Mouse (Mus musculus) hindbrain, embryonic 15.5 days (tissue): Measurements from ENCODE around the gene Adm. TPM values are rescaled to one million over a fixed set of nuclear protein-coding genes. Genes with fewer than 3 reads are reported as not detected.
A peak's percentile ranks its signal among the peaks of the same experiment; 100 is the strongest.

Experiments
- ATAC-seq: fragments of 200-750 bp; cut with Nextera tagmentation; 2 replicates; pipeline ENCODE4 v1.8.0; 2017; ENCODE audit warnings: low read depth, moderate number of reproducible peaks, moderate TSS enrichment; ENCODE audit not compliant: low FRiP score
- H3K27ac ChIP-seq: fragments of 300-500 bp; sonication (generic); replicated peaks from 2 replicates; pipeline ENCODE4 v1.5.1; 2015; ENCODE audit warnings: mild to moderate bottlenecking, inconsistent platforms
- H3K27me3 ChIP-seq: fragments of 300-500 bp; sonication (generic); 2 replicates; pipeline ENCODE4 v1.6.1; 2015; ENCODE audit warnings: control low read depth, inconsistent platforms
- H3K36me3 ChIP-seq: fragments of 300-500 bp; sonication (generic); 2 replicates; pipeline ENCODE4 v1.6.1; 2015; ENCODE audit warnings: control low read depth, inconsistent platforms
- H3K4me1 ChIP-seq: fragments of 300-500 bp; sonication (generic); replicated peaks from 2 replicates; pipeline ENCODE4 v1.6.1; 2015; ENCODE audit warnings: control low read depth, inconsistent platforms
- H3K4me2 ChIP-seq: fragments of 300-500 bp; sonication (generic); 2 replicates; pipeline ENCODE4 v1.6.1; 2015; ENCODE audit warnings: moderate library complexity, mild to moderate bottlenecking, inconsistent platforms
- H3K4me3 ChIP-seq: fragments of 300-500 bp; sonication (generic); 2 replicates; pipeline ENCODE4 v1.5.1; 2015; ENCODE audit warnings: mild to moderate bottlenecking, inconsistent platforms
- H3K9ac ChIP-seq: fragments of 300-500 bp; sonication (generic); 2 replicates; pipeline ENCODE4 v1.6.1; 2015; ENCODE audit warnings: inconsistent platforms
- H3K9me3 ChIP-seq: fragments of 300-500 bp; sonication (generic); 2 replicates; pipeline ENCODE4 v1.6.1; 2016; ENCODE audit warnings: control low read depth, inconsistent platforms
- WGBS: fragments of 180-500 bp; shearing (Covaris S2); methylation state at CpG from one replicate; pipeline ENCODE4 v1.1.7; 2015; 5-methylcytosine and 5-hydroxymethylcytosine counted together
- polyA plus RNA-seq: library from polyadenylated mRNA; unstranded; fragments of >200 nt; fragmentation: Nextera tagmentation; extraction: Ambion mirVana; gene quantifications from 2 replicates; pipeline ENCODE4 v1.2.1, GENCODE M21; 2015

Adm gene
- polyA plus RNA-seq, 1 experiment from 2014 or later: 4.0 TPM

DNA sequence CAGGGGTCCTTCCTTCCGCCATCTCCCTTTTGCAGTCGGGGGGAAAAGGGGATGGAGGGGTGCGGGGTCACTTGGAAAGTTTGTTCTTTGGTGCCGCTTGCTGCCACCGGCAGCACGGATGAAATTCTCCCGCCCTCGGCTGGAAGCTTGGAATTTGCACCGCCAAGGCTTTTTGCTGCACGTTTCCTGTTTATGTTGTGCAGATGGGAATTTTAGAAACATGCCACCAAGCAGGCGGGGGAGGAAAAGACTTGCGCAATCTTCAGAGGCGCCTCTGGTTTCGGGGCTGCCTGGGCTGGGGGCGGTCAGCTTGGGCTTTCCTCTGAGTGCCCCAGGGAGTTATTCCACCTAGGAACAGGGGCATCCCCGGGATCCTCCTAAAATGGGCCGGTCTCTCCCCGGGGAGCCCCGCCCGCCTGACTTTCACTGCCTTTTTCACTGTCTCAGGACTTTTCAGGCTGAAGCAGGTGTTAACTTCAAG lies 12.3 kb upstream of the Adm start:
- H3K9ac ChIP-seq: peak overlapping the region; percentile 93
- H3K36me3 ChIP-seq: no peaks in the 10 kb centered on the region
- peaks cover 7% of the 10 kb centered on the region; the same call in 1 of the 2 replicates for H3K27me3 ChIP-seq
- no peaks in the 10 kb centered on the region for H3K9me3 ChIP-seq
- 0 out of 2 replicates have a peak, but pooled peaks have one; percentile 20 for ATAC-seq
- under 1% methylated on average over 20 of the region's 20 CpGs for WGBS
- H3K4me1 ChIP-seq: peaks cover 26% of the 10 kb centered on the region
- peak overlapping the region; percentile 98 for H3K27ac ChIP-seq
- peak overlapping the region; percentile 94 for H3K4me3 ChIP-seq
- peak overlapping the region; percentile 91 for H3K4me2 ChIP-seq

GRCm38 (mm10) chr7:110615792-110616191 lies 11.7 kb upstream of the Adm start:
- H3K27me3 ChIP-seq: peaks cover 7% of the 10 kb centered on the region; the same call in 1 of the 2 replicates
- H3K9ac ChIP-seq: no peak overlapping the region
- WGBS: 13% methylated on average over 11 of the region's 11 CpGs
- H3K27ac ChIP-seq: no peak overlapping the region
- H3K4me1 ChIP-seq: peaks cover 26% of the 10 kb centered on the region
- ATAC-seq: no peak
- no peaks in the 10 kb centered on the region for H3K36me3 ChIP-seq
- 0 out of 2 replicates have a peak overlapping the region, but pooled peaks have one; percentile 1 for H3K4me3 ChIP-seq
- H3K9me3 ChIP-seq: no peaks in the 10 kb centered on the region
- peak overlapping the region; percentile 91 for H3K4me2 ChIP-seq

DNA sequence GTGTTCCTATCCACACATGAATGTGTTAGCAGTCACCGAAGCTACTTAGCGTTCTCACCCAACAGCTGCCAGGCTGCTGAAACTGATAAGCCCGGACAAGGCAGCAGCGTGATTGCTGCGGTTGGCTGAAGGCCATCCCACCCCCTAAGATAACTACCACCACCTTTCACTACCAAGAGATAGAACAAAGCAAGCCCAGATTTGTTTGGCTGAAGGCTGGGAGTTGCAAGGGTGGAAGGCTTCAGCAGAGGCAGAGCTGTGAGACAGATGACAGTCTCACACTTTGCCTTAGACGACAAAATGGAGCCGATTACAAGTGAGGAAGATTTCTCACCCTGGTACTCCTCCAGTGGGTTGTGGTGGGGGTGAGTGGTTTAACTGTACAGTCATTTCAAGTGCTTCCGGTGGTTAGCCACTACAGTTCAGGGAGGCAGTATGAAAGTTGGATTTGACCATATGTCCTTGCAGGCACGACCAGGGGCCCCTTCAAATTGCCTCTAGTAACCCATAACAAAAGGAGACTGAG lies 8.3 kb upstream of the Adm start:
- no peaks in the 10 kb centered on the region for H3K36me3 ChIP-seq
- H3K9me3 ChIP-seq: no peaks in the 10 kb centered on the region
- ATAC-seq: no peak
- no peak overlapping the region for H3K4me2 ChIP-seq
- WGBS: 61% methylated on average over 9 of the region's 9 CpGs
- peaks cover 8% of the 10 kb centered on the region for H3K4me1 ChIP-seq
- no peak overlapping the region for H3K9ac ChIP-seq
- no peak overlapping the region for H3K4me3 ChIP-seq
- H3K27me3 ChIP-seq: peaks cover 7% of the 10 kb centered on the region; the same call in 1 of the 2 replicates
- H3K27ac ChIP-seq: no peak overlapping the region

GRCm38 (mm10) chr7:110624067-110624466 lies 3.4 kb upstream of the Adm start:
- peaks cover 33% of the 10 kb centered on the region for H3K4me1 ChIP-seq
- peaks cover 33% of the 10 kb centered on the region for H3K27me3 ChIP-seq
- WGBS: 53% methylated on average over 2 of the region's 2 CpGs
- ATAC-seq: no peak
- no peaks in the 10 kb centered on the region for H3K9me3 ChIP-seq
- no peak overlapping the region for H3K9ac ChIP-seq
- H3K4me3 ChIP-seq: no peak overlapping the region
- H3K36me3 ChIP-seq: no peaks in the 10 kb centered on the region
- no peak overlapping the region for H3K4me2 ChIP-seq
- no peak overlapping the region for H3K27ac ChIP-seq

DNA sequence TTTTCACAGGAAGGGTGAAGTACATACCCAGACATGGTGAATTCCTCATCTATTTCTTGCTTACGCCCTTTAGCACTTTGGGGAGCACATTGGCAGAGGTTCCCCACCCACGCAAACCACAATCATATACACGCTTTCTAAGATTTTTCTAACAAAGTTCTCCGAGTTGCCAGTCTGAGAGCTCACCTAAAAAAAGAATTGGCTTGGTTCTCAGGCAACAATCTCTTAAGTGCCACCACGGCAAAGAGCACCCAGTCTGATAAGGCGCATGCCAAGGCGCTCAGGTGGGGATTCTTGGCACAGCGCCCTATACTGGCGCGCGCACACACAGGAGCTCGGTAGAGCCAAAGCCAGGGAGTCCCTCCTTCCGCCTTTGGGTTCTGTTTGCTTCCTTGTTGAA lies 2.5 kb upstream of the Adm start:
- Histone ChIP-seq H3K4me3 (no peak overlapping the region), H3K4me2 (no peak overlapping the region), H3K36me3 (no peaks in the 10 kb centered on the region), H3K27ac (no peak overlapping the region), H3K9ac (no peak overlapping the region), H3K9me3 (no peaks in the 10 kb centered on the region), H3K27me3 (peaks cover 39% of the 10 kb centered on the region), H3K4me1 (peaks cover 40% of the 10 kb centered on the region)
- no peak for ATAC-seq
- WGBS: 82% methylated on average over 13 of the region's 13 CpGs

- Histone ChIP-seq H3K27ac (no peak overlapping the region), H3K4me3 (no peak overlapping the region), H3K9ac (no peak overlapping the region), H3K36me3 (no peaks in the 10 kb centered on the region), H3K4me2 (no peak overlapping the region), H3K27me3 (peaks cover 42% of the 10 kb centered on the region), H3K9me3 (no peaks in the 10 kb centered on the region), H3K4me1 (peaks cover 45% of the 10 kb centered on the region)
- no peak for ATAC-seq
- WGBS: 66% methylated on average over 10 of the region's 10 CpGs
These were observed 2.0 kb upstream of the Adm start for GRCm38 (mm10) chr7:110625489-110625888.

DNA sequence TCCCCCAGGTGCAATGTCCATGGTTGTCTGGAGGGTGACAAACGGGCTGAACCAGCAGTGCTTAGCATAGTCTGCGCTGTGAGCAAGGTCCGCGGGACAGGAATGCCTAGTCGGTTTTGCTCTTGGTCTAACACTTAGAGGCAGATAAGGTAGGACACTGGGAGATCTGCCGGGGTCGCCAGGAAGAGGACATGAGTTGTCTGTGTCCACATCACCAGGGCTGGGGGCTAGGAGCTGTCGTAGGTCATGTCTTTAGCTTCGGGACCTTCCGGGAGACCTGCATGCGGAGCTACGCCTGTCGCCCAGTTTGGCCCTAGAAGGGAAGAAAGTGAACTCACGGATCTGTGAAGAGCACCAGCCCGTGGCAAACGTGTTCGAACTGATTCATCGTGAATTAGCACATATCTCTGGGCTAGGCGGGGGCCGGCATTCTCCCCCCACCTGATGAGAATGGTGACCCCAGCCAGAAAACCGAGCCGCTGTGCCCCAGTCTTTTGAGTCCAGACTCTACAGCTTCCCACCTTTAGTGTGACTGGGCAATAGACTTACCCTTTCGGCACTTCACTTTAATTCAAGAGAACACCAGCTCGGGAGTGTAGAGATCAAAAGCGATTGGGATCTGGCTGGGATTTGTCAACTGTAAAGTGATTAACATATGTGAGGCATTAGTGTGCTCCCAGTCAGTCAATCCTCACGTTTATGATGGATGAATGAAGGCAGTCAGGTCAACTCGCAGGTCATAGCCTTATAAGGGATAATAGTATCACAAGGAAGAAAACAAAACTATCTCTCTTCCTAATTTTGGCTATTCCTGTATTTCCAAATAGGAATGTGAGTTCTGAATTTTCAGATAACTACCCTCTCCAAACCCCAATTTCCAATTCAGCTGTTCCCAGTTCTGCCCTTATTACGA lies 1.0 kb upstream of the Adm start:
- WGBS: 6% methylated on average over 28 of the region's 28 CpGs
- Histone ChIP-seq H3K4me2 (peak overlapping the region; percentile 84), H3K36me3 (no peaks in the 10 kb centered on the region), H3K9ac (no peak overlapping the region), H3K4me3 (no peak overlapping the region), H3K4me1 (peaks cover 46% of the 10 kb centered on the region), H3K27me3 (peaks cover 51% of the 10 kb centered on the region), H3K27ac (no peak overlapping the region), H3K9me3 (no peaks in the 10 kb centered on the region)
- ATAC-seq: no peak

- peaks cover 46% of the 10 kb centered on the region for H3K4me1 ChIP-seq
- H3K9ac ChIP-seq: no peak overlapping the region
- H3K4me3 ChIP-seq: peak overlapping the region; percentile 42
- no peaks in the 10 kb centered on the region for H3K9me3 ChIP-seq
- H3K4me2 ChIP-seq: peak overlapping the region; percentile 84
- peaks cover 53% of the 10 kb centered on the region for H3K27me3 ChIP-seq
- H3K27ac ChIP-seq: no peak overlapping the region
- no peaks in the 10 kb centered on the region for H3K36me3 ChIP-seq
- no peak for ATAC-seq
- 2% methylated on average over 12 of the region's 12 CpGs for whole genome bisulfite sequencing
These were observed 370 bp upstream of the Adm start for GRCm38 (mm10) chr7:110627099-110627482.

GRCm38 (mm10) chr7:110628273-110628600 lies 776 bp downstream of the Adm start:
- Histone ChIP-seq H3K27ac (no peak overlapping the region), H3K36me3 (no peaks in the 10 kb centered on the region), H3K4me3 (peak overlapping the region; percentile 42), H3K9ac (no peak overlapping the region; the same call in 1 of the 2 replicates), H3K4me2 (peak overlapping the region; percentile 84), H3K4me1 (peaks cover 46% of the 10 kb centered on the region), H3K9me3 (no peaks in the 10 kb centered on the region), H3K27me3 (peaks cover 53% of the 10 kb centered on the region)
- ATAC-seq: no peak
- 4% methylated on average over 11 of the region's 11 CpGs for WGBS

- Histone ChIP-seq H3K36me3 (no peaks in the 10 kb centered on the region), H3K4me1 (peaks cover 46% of the 10 kb centered on the region), H3K4me2 (peak overlapping the region; percentile 84), H3K9me3 (no peaks in the 10 kb centered on the region), H3K27me3 (peaks cover 53% of the 10 kb centered on the region), H3K9ac (peak overlapping the region; percentile 39), H3K27ac (no peak overlapping the region), H3K4me3 (peak overlapping the region; percentile 42)
- 1% methylated on average over 33 of the region's 33 CpGs for WGBS
- ATAC-seq: no peak
These were observed 1.3 kb downstream of the Adm start for GRCm38 (mm10) chr7:110628611-110629354.

- Histone ChIP-seq H3K27ac (no peak overlapping the region), H3K4me1 (peaks cover 46% of the 10 kb centered on the region), H3K27me3 (peaks cover 48% of the 10 kb centered on the region)
These were observed 2.6 kb downstream of the Adm start for GRCm38 (mm10) chr7:110629892-110630666.

More at GRCm38 (mm10) chr7:110629892-110630666, 2.6 kb downstream of the Adm start:
- Histone ChIP-seq H3K4me2 (peak overlapping the region; percentile 84), H3K9ac (peak overlapping the region; percentile 28), H3K4me3 (peak overlapping the region; percentile 38), H3K36me3 (no peaks in the 10 kb centered on the region), H3K9me3 (no peaks in the 10 kb centered on the region)
- peak; percentile 94 for ATAC-seq
- WGBS: 1% methylated on average over 34 of the region's 36 CpGs
